In the genomic region with DNA sequence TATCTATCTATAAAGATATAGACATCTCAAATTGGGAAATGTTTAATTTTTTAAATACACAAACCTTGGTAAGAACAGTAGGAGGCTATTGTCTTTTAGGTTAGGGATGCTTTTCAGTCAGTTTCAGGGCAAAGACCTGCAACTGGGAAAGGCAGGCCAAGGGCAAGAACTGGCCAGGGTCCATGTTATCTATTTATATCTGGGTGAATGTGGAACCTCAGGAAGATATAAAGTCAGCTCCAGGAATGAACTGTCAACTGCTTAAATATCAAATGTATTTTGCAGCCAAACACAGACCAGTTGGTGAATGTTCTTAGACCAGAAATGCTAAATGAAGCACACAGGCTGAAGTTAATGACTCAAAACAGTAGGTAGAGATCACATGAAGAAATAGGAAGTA, we compare ENCODE assay signal across 22 mouse cellular contexts.
DNase-seq lines count a peak whose midpoint lies in the region; ATAC-seq lines count a peak whose summit lies in the region.
"Had no signal": no experiment of that assay in that cellular context is flagged by ENCODE, and none has a peak within 500 bp of the region (broad histone marks: within the 10 kb centered on the region; RNA-seq: fewer than 3 reads in every experiment).

No protein-coding gene starts in this region.

- no peak for ATAC-seq in erythroid progenitor cell, adult 5-6 weeks (replicated peaks; ENCODE audit: low FRiP score, poor library complexity, severe bottlenecking)
- ATAC-seq: activated CD4-positive, CD25-positive, alpha-beta regulatory T cell, adult 4 months; CD4-positive, CD25-positive, alpha-beta regulatory T cell, adult 4 months; forebrain, embryonic 13.5 days; hindbrain, postnatal 0 days; intestine, embryonic 15.5 days; midbrain, embryonic 16.5 days had no signal

- peak; percentile 4 for DNase-seq in heart, adult 11 months
- DNase-seq in heart, adult 18-20 months: no peak
- peak; percentile 16 for DNase-seq in cerebellum, adult 11-12 months
- DNase-seq in cerebellum, adult 9-11 months: peak; percentile 37
- DNase-seq in spleen, postnatal 10 days (ENCODE audit: low spot score in 2 of 2): no peak
- no peak for DNase-seq in kidney, postnatal 4 days
- DNase-seq: adrenal gland, adult 2 months; adrenal gland, postnatal 36 days; heart, postnatal 36 days; kidney, adult 2 months; lung, postnatal 36 days; right cerebral cortex, postnatal 25 days; spleen, adult 18-20 months; thymus, adult 2 months; thymus, postnatal 4 days had no signal

Comparison
In these comparisons a context has a peak if more than half of its experiments do, and no peak if none do; other contexts are left out.
1. DNase-seq: peak in heart, adult 11 months (single experiment), cerebellum, adult 11-12 months (single experiment) and cerebellum, adult 9-11 months (single experiment); none in heart, adult 18-20 months (0 of 2), spleen, postnatal 10 days (0 of 2) and kidney, postnatal 4 days (0 of 2).